Mouse (Mus musculus) CH12.LX (cell line): ENCODE data around the gene Sema3g. TPM values are rescaled to one million over a fixed set of nuclear protein-coding genes. Genes with fewer than 3 reads are reported as not detected.

Source experiments
- DNase-seq: peaks from one replicate; pipeline ENCODE4 v3.0.0-alpha.2; 2013; ENCODE audit errors: extremely low read depth
- H3K27ac ChIP-seq: 2 replicates; pipeline ENCODE4 v1.5.1; 2012; ENCODE audit warnings: low read depth, mild to moderate bottlenecking, control low read depth, moderate library complexity; ENCODE audit not compliant: insufficient read depth
- H3K27me3 ChIP-seq: replicated peaks from 2 replicates; pipeline ENCODE3; 2012; ENCODE audit warnings: inconsistent platforms
- H3K36me3 ChIP-seq, 2 experiments: replicated peaks in 1 of 2; 2 replicates each; pipeline versions ENCODE3 to v1.6.1; 2012; ENCODE audit warnings: inconsistent platforms in 1 of 2, low read length in 1 of 2, mild to moderate bottlenecking in 1 of 2, mixed read lengths in 1 of 2, moderate library complexity in 1 of 2; ENCODE audit not compliant: control insufficient read depth in 1 of 2, insufficient read depth in 1 of 2
- H3K4me1 ChIP-seq, 2 experiments: 2 replicates each; pipeline ENCODE4 v1.6.1; 2012; ENCODE audit warnings: inconsistent platforms in 1 of 2, moderate library complexity in 1 of 2; ENCODE audit not compliant: insufficient read depth in 2 of 2, control insufficient read depth in 1 of 2
- H3K4me2 ChIP-seq: 2 replicates; pipeline ENCODE4 v1.6.1; 2012; ENCODE audit warnings: low read depth, mild to moderate bottlenecking, control low read depth; ENCODE audit not compliant: poor library complexity, insufficient read depth, severe bottlenecking
- H3K4me3 ChIP-seq, 3 experiments: fragments of 150-350 bp in 1 of 3; sonication (generic) in 1 of 3; replicated peaks in 1 of 3; 2 replicates each; pipeline versions ENCODE3 to v1.5.1; 2011 to 2012; ENCODE audit warnings: low read depth in 2 of 3, low read length in 2 of 3, mild to moderate bottlenecking in 2 of 3, moderate library complexity in 2 of 3, control low read depth in 1 of 3, improper control_type of control experiment in 1 of 3, inconsistent platforms in 1 of 3, mixed read lengths in 1 of 3; ENCODE audit not compliant: poor library complexity in 1 of 3
- H3K79me2 ChIP-seq: replicated peaks from 2 replicates; pipeline ENCODE4 v1.6.1; 2012; ENCODE audit warnings: mild to moderate bottlenecking, moderate library complexity; ENCODE audit not compliant: control insufficient read depth, poor library complexity, insufficient read depth, severe bottlenecking; ENCODE audit errors: extremely low read depth
- H3K9ac ChIP-seq: 2 replicates; pipeline ENCODE4 v1.6.1; 2012; ENCODE audit warnings: low read depth, mild to moderate bottlenecking, control low read depth, moderate library complexity; ENCODE audit not compliant: insufficient read depth
- H3K9me3 ChIP-seq: replicated peaks from 2 replicates; pipeline ENCODE3; 2012; ENCODE audit warnings: low read length, inconsistent platforms, mixed read lengths
- BHLHE40 ChIP-seq: IDR thresholded peaks from 2 replicates; pipeline ENCODE4 v1.6.1; 2011; ENCODE audit warnings: mild to moderate bottlenecking, low read depth, low read length, improper control_type of control experiment
- CHD2 ChIP-seq: IDR thresholded peaks from 2 replicates; pipeline ENCODE4 v1.6.1; 2011; ENCODE audit warnings: low read length, improper control_type of control experiment
- E2F4 ChIP-seq: IDR thresholded peaks from 2 replicates; pipeline ENCODE4 v1.6.1; 2011; ENCODE audit warnings: low read depth, low read length, improper control_type of control experiment; ENCODE audit not compliant: insufficient replicate concordance
- ELF1 ChIP-seq: IDR thresholded peaks from 2 replicates; pipeline ENCODE4 v1.6.1; 2014; ENCODE audit warnings: low read depth, mild to moderate bottlenecking, inconsistent platforms, low read length, improper control_type of control experiment
- EP300 ChIP-seq: IDR thresholded peaks from 2 replicates; pipeline ENCODE4 v1.6.1; 2011; ENCODE audit warnings: low read length, improper control_type of control experiment
- ETS1 ChIP-seq: conservative IDR thresholded peaks from 2 replicates; pipeline ENCODE4 v1.6.1; 2012; ENCODE audit warnings: low read depth, mild to moderate bottlenecking, inconsistent platforms, low read length, improper control_type of control experiment, moderate library complexity
- GABPA ChIP-seq: IDR thresholded peaks from 2 replicates; pipeline ENCODE4 v1.6.1; 2012; ENCODE audit warnings: low read depth, low read length, improper control_type of control experiment, inconsistent platforms; ENCODE audit not compliant: insufficient replicate concordance
- HCFC1 ChIP-seq: IDR thresholded peaks from 2 replicates; pipeline ENCODE4 v1.6.1; 2012; ENCODE audit warnings: low read depth, mild to moderate bottlenecking, inconsistent platforms, low read length, improper control_type of control experiment
- IRF4 ChIP-seq: IDR thresholded peaks from 2 replicates; pipeline ENCODE4 v1.6.1; 2014; ENCODE audit warnings: low read depth, mild to moderate bottlenecking, inconsistent platforms, low read length, improper control_type of control experiment
- KAT2A ChIP-seq: IDR thresholded peaks from 2 replicates; pipeline ENCODE4 v1.6.1; 2012; ENCODE audit warnings: low read length, improper control_type of control experiment, inconsistent platforms; ENCODE audit not compliant: insufficient replicate concordance
- MAFK ChIP-seq: IDR thresholded peaks from 2 replicates; pipeline ENCODE4 v1.6.1; 2011; ENCODE audit warnings: low read length, improper control_type of control experiment; ENCODE audit not compliant: insufficient replicate concordance
- MAZ ChIP-seq: IDR thresholded peaks from 2 replicates; pipeline ENCODE4 v1.6.1; 2012; ENCODE audit warnings: low read depth, mild to moderate bottlenecking, inconsistent platforms, low read length, improper control_type of control experiment, moderate library complexity
- MXI1 ChIP-seq: IDR thresholded peaks from 2 replicates; pipeline ENCODE4 v1.6.1; 2011; ENCODE audit warnings: mild to moderate bottlenecking, low read depth, low read length, improper control_type of control experiment
- MYC ChIP-seq: IDR thresholded peaks from 2 replicates; pipeline ENCODE4 v1.6.1; 2011; ENCODE audit warnings: low read depth, mild to moderate bottlenecking, improper control_type of control experiment, low read length
- PAX5 ChIP-seq: IDR thresholded peaks from 2 replicates; pipeline ENCODE4 v1.6.1; 2012; ENCODE audit warnings: low read length, inconsistent platforms, mixed read lengths
- POLR2A ChIP-seq: IDR thresholded peaks from 2 replicates; pipeline ENCODE4 v1.6.1; 2011; ENCODE audit warnings: low read depth, mild to moderate bottlenecking, improper control_type of control experiment, low read length
- POLR2AphosphoS2 ChIP-seq: IDR thresholded peaks from 2 replicates; pipeline ENCODE4 v1.6.1; 2011; ENCODE audit warnings: low read depth, low read length, improper control_type of control experiment
- RAD21 ChIP-seq: IDR thresholded peaks from 2 replicates; pipeline ENCODE4 v1.6.1; 2011; ENCODE audit warnings: low read depth, mild to moderate bottlenecking, low read length, improper control_type of control experiment, moderate library complexity
- RCOR1 ChIP-seq: conservative IDR thresholded peaks from 2 replicates; pipeline ENCODE4 v1.6.1; 2012; ENCODE audit warnings: low read depth, mild to moderate bottlenecking, inconsistent platforms, low read length, improper control_type of control experiment
- SIN3A ChIP-seq: IDR thresholded peaks from 2 replicates; pipeline ENCODE4 v1.6.1; 2012; ENCODE audit warnings: low read length, improper control_type of control experiment, inconsistent platforms
- TBP ChIP-seq: conservative IDR thresholded peaks from 2 replicates; pipeline ENCODE4 v1.6.1; 2011; ENCODE audit warnings: low read depth, low read length, improper control_type of control experiment
- TCF12 ChIP-seq: IDR thresholded peaks from 2 replicates; pipeline ENCODE4 v1.6.1; 2014; ENCODE audit warnings: low read depth, mild to moderate bottlenecking, inconsistent platforms, low read length, improper control_type of control experiment
- UBTF ChIP-seq: IDR thresholded peaks from 2 replicates; pipeline ENCODE4 v1.6.1; 2012; ENCODE audit warnings: low read depth, mild to moderate bottlenecking, inconsistent platforms, low read length, improper control_type of control experiment, moderate library complexity
- USF1 ChIP-seq: IDR thresholded peaks from 2 replicates; pipeline ENCODE4 v1.6.1; 2014; ENCODE audit warnings: low read depth, mild to moderate bottlenecking, inconsistent platforms, low read length, improper control_type of control experiment
- USF2 ChIP-seq: conservative IDR thresholded peaks from 2 replicates; pipeline ENCODE4 v1.6.1; 2011; ENCODE audit warnings: low read depth, low read length, improper control_type of control experiment
- ZKSCAN1 ChIP-seq: IDR thresholded peaks from 2 replicates; pipeline ENCODE4 v1.6.1; 2012; ENCODE audit warnings: low read depth, inconsistent platforms, low read length, improper control_type of control experiment, borderline replicate concordance
- ZNF384 ChIP-seq: IDR thresholded peaks from 2 replicates; pipeline ENCODE4 v1.6.1; 2012; ENCODE audit warnings: low read depth, low read length, improper control_type of control experiment, inconsistent platforms
- dilution Hi-C: fragments of 300-500 bp; cut with MboI; formaldehyde crosslinking; loops from 2 replicates; pipeline ENCODE4 v1.14.3; 2020; ENCODE audit warnings: low sequenced_read_pairs; ENCODE audit not compliant: extremely low pct_unique_long_range_greater_than_20kb, extremely low pct_ligation_motif_present
- in situ Hi-C: fragments of 300-500 bp; cut with MboI; formaldehyde crosslinking; loops from 3 replicates; pipeline ENCODE4 v1.14.3; 2019; ENCODE audit warnings: low sequenced_read_pairs, low pct_ligation_motif_present, low pct_unique_long_range_greater_than_20kb, mixed read lengths
- polyA plus RNA-seq: library from polyadenylated mRNA; unstranded; fragments of >175 nt; gene quantifications from 2 replicates; pipeline ENCODE4 v1.2.1, GENCODE M21; 2012; ENCODE audit warnings: low read depth; ENCODE audit not compliant: insufficient read length
- total RNA-seq, 2 experiments: library from RNA; depleted of rRNA; stranded (reverse); fragments of 300-350 nt in 1 of 2; fragments of >200 nt in 1 of 2; gene quantifications; 2 replicates each; pipeline ENCODE4 v1.2.3; 2012 to 2014

Gene Sema3g
- total and polyA plus RNA-seq, 3 experiments: 0.36 to 1.1 (median 0.94) TPM

DNA sequence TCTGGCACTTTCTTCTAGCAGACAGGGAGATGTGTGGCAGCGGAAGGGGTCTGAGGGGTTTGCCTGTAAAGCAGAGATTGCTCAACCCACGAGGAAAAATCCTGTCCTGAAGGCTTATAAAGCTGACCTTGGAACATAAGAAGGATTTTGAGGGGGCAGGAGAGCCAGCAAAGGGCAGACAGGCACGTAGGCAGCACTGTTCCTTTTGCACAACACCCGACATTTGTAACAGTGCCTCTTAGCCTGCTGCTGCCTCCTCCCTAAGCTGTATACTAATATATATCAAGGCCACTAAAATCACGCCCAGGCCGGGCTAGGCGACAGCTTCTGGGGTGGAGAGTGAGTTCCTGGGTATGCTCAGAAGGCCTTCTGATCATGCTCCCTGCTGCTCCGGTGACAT is 12.8 kb downstream of the Sema3g start:
- H3K9ac ChIP-seq: no peak overlapping the region
- no peaks in the 10 kb centered on the region for H3K79me2 ChIP-seq
- H3K9me3 ChIP-seq: no peaks in the 10 kb centered on the region
- dilution Hi-C loops: no loop called here
- H3K36me3 ChIP-seq: peaks cover 0 to 3% of the 10 kb centered on the region in 2 experiments
- DNase-seq: no peak
- TF ChIP-seq ZKSCAN1: no peak
- no peak for TF ChIP-seq MAZ
- no peak for TF ChIP-seq E2F4
- no peak for TF ChIP-seq GABPA
- no peak for TF ChIP-seq TBP
- no peak for TF ChIP-seq MAFK
- TF ChIP-seq ZNF384: no peak
- no peak for TF ChIP-seq RCOR1
- TF ChIP-seq IRF4: no peak
- no peak for TF ChIP-seq ETS1
- TF ChIP-seq RAD21: no peak
- TF ChIP-seq USF2: no peak
- TF ChIP-seq MYC: no peak
- TF ChIP-seq SIN3A: no peak
- no peak for TF ChIP-seq PAX5
- no peak for TF ChIP-seq USF1
- no peak for TF ChIP-seq POLR2A
- no peak overlapping the region for H3K4me3 ChIP-seq
- H3K27ac ChIP-seq: no peak overlapping the region
- peaks cover 14% of the 10 kb centered on the region for H3K27me3 ChIP-seq
- H3K4me1 ChIP-seq: peaks cover 19 to 40% of the 10 kb centered on the region in 2 experiments
- H3K4me2 ChIP-seq: no peak overlapping the region
- in situ Hi-C loops: no loop called here

- no peak overlapping the region for H3K9ac ChIP-seq
- no peaks in the 10 kb centered on the region for H3K79me2 ChIP-seq
- peaks cover 19 to 39% of the 10 kb centered on the region in 2 experiments for H3K4me1 ChIP-seq
- no peak overlapping the region for H3K4me2 ChIP-seq
- H3K4me3 ChIP-seq: no peak overlapping the region
- H3K27me3 ChIP-seq: peaks cover 14% of the 10 kb centered on the region
- in situ Hi-C loops: no loop called here
- H3K9me3 ChIP-seq: no peaks in the 10 kb centered on the region
- TF ChIP-seq BHLHE40 (no peak), CHD2 (no peak), ELF1 (no peak), MXI1 (no peak), UBTF (no peak), E2F4 (no peak), HCFC1 (no peak), USF2 (no peak), KAT2A (no peak), POLR2AphosphoS2 (no peak), EP300 (no peak), TCF12 (no peak)
- TF ChIP-seq, all 38 proteins: peak for 0
- H3K27ac ChIP-seq: no peak overlapping the region
- H3K36me3 ChIP-seq: peaks cover 0 to 8% of the 10 kb centered on the region in 2 experiments
- dilution Hi-C loops: no loop called here
- no peak for DNase-seq
Observed at GRCm38 (mm10) chr14:31232404-31233069, 14.9 kb downstream of the Sema3g start.
